Mouse (Mus musculus): Measurements from ENCODE around the gene Mrps23.

Gene Mrps23

DNA sequence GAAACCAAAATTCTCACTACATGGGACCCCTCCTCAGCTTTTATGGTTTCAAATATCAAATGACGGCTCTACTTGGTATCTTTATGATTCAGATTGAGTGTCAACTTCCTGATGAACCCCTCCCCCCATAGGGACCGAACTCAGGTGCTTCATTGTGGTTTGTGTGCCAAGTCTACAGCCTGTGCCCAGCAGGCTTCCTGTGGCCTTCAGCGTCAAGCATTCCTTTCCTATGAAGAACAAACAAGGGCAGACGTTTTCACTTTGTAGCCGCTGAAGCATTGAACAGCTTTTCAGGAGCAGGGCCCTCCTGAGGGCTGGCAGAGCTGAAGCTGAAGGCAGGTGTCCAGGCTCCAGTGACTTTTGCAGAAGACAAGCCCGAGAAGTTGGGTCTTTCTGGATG lies 9.6 kb downstream of the Mrps23 start:
- DNase-seq: no peak

DNA sequence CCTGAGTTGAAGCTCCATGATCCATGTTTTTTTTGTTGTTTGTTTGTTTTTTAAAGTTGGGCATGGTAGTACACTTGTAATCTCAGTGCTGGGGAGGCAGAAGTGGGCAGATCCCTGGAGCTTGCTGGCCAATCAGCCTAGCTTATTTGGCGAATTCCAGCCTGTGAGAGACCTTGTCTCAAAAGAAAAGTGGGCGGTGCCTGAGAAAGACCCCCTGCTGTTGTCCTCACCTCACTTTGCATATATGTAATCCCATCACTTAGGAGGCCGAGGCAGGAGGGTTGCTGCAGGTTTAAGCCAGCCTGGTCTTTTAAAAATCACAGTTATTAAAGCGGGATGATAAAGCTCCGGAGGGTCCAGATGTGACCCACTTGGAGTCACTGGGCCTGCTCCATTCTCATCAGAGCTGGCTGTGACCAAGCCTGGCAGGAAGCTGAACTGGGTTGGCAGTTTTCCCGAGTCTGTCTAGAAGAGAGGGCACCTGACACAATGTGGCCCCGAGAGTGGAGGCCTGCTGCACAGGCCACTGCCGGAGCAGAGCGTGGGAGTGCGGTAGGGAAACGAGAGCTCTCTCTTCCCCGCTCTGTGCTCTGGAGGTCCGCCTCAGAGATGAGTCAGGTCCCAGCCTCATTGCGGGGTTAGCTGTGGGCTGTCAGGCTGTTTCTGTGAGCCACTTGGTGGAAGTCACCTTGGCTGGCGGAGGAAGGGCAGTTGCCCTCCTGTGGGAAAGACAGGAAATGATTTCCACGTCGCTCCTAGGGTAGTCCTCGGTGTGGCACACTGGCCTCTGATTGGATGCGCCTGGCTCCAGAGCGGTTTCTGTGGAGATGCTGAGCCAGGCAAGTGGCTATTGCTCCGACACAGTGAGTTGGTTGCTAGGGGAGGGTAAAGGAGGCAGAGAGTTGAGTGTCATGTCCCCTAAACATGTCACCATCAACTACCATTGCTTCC lies 11.0 kb downstream of the Mrps23 start:
- peak; percentile 44 to 45 for DNase-seq

GRCm38 (mm10) chr11:88216231-88216685 lies 12.1 kb downstream of the Mrps23 start:
- DNase-seq: peak; percentile 78 to 80

- no peak for DNase-seq
Observed at GRCm38 (mm10) chr11:88218155-88218554, 14.0 kb downstream of the Mrps23 start.

DNA sequence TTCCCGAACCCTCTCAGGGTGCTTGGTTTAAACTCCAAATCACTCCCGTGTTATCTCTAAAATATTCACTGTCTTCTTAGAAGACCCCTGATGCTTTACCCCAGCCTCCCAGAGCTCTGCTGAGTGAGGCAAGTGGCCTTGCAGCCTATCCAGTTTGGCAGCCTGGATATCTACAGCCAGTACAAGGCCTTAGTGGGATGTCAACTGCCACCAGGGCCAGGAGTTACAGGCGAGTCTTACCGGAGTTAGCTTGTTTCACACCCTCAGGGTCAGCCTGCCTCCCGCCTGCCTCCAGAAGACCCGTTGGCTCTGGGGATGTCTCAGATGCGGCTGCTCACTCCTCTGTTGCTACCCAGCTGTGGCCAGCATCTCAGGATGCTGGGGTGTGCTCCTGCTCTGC lies 14.4 kb downstream of the Mrps23 start:
- DNase-seq: no peak

DNA sequence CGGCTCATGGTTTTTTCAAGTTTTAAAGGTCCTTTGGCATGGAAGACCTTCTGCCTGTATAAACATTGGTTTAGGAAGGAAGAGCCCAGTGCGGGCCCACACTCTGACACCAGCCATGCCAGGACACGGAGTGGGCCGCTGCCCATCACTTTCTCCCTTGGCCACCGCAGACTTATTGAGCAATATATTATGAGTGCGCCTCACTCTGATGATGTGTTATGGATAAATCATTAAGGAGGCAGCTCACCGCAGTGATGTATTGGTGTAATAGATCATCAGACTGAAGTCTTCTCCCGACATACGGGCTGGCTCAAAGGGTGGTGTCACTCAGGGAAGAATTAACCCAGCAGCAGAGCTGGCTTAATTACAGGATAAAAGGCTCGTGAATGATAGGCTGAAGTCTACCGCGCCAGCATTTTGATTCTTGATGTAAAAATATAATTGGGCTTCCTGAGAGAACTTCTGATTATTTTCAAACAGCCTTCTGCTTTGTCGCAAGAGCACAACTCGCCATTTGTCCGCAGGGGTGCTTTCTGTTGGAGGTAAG lies 17.8 kb downstream of the Mrps23 start:
- DNase-seq: no peak

- no peak for DNase-seq
Observed at GRCm38 (mm10) chr11:88227001-88227957, 23.1 kb downstream of the Mrps23 start.

GRCm38 (mm10) chr11:88231213-88231790 lies 27.1 kb downstream of the Mrps23 start:
- DNase-seq: no peak

GRCm38 (mm10) chr11:88233528-88234427 lies 29.6 kb downstream of the Mrps23 start:
- peak; percentile 34 to 58 for DNase-seq

DNA sequence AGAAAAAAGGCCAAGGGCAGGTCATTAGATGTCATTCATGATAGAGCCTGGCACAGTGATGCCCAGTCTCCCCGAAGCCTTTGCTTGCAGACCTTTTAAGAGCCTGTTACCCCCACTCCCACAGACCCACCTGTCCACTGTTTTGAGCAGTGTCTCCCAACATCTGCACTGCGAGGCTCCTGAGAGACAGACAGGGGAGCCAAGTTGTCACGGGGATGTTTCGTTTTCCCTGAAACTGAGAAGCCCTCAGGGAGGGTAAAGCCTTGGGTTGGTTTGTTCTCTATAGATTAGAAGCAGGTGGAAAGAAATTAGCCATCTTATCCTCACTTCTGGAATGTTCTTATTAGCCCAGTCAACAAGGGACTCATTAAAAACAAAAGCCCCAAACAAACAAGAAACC lies 30.6 kb downstream of the Mrps23 start:
- DNase-seq: no peak

GRCm38 (mm10) chr11:88235221-88236203 lies 31.3 kb downstream of the Mrps23 start:
- peak; percentile 55 to 73 for DNase-seq

DNA sequence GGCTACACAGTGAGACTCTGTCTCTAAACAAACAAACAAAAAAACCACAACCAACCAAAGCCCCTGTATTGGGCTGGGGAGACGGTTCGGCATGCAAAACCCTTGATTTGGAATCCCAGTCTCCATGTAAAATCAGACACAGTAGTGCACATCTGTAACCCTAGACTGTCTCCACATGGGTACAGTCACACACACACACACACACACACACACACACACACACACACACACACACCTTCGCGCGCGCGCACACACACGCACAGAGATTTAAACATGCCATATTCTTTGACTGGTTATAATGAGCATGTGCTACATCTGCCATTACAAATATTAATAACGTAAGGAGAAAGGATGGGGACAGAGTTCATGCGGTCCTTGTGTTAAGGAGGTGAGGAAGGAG lies 36.1 kb downstream of the Mrps23 start:
- no peak for DNase-seq

- DNase-seq: peak; percentile 51 to 65
Observed at GRCm38 (mm10) chr11:88240736-88241353, 36.7 kb downstream of the Mrps23 start.

- DNase-seq: peak in 1 of 2 experiments; percentile 28
Observed at GRCm38 (mm10) chr11:88241468-88242301, 37.5 kb downstream of the Mrps23 start.

DNA sequence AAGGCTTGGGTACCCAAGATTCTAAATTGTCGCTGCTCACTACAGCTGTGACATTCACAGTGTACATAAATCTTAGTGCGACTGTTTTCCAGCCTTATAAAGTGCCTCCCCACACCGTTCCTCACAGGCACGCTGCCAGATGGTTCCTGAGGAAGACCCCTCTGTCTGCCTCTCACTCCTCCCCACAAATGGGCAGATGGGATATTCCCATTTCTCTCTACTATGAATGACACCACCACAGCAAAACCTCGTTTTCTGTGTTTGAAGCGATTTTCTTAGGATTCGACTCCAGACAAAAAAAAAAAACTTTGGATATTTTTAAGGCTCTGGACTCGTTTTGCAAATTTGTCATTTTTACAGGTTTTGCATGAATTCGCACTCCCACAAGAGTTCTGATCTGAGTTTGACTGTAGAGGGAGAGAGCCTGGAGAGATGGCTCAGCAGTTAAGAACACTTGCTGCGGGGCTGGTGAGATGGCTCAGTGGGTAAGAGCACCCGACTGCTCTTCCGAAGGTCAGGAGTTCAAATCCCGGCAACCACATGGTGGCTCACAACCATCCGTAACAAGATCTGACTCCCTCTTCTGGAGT lies 41.5 kb downstream of the Mrps23 start:
- no peak for DNase-seq

DNA sequence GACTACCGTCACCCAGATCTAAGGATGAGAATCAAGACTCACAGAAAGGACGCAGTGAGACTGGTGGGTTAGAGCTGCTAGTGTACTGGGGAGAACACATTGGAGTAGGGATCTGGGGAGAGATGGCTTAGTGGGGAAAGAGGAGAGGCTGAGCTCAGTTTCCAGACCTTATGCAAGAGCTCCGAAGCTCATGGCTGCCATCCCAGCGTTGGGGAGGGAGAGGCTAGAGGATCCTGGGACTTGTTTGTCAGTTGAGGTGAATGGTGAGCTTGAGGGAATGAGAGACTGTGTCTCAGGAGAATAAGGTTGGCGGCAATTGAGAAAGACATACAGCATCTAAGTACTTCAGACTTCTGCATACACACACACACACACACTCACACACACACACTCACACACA lies 44.4 kb downstream of the Mrps23 start:
- no peak for DNase-seq

GRCm38 (mm10) chr11:88250568-88250967 lies 46.4 kb downstream of the Mrps23 start:
- peak; percentile 50 to 51 for DNase-seq

GRCm38 (mm10) chr11:88251295-88251694 lies 47.1 kb downstream of the Mrps23 start:
- DNase-seq: no peak

Measured in kidney, postnatal 4 days (tissue).